Mouse (Mus musculus) macrophage (primary cell): Measurements from ENCODE around the gene Gm45713. TPM values are rescaled to one million over a fixed set of nuclear protein-coding genes. Genes with fewer than 3 reads are reported as not detected.

Experiments
- H3K27ac ChIP-seq: fragments of 350-480 bp; formaldehyde crosslinking; 2 replicates; pipeline ENCODE4 v1.9.0; 2021
- H3K36me3 ChIP-seq: fragments of 350-480 bp; formaldehyde crosslinking; 2 replicates; pipeline ENCODE4 v1.9.0; 2021; ENCODE audit errors: inconsistent target
- H3K4me3 ChIP-seq: fragments of 350-480 bp; formaldehyde crosslinking; 2 replicates; pipeline ENCODE4 v1.9.0; 2021; ENCODE audit errors: inconsistent target
- H3K79me2 ChIP-seq: fragments of 350-480 bp; formaldehyde crosslinking; 2 replicates; pipeline ENCODE4 v1.9.0; 2021; ENCODE audit errors: inconsistent target
- WGBS: methylation state at CpG from one replicate; pipeline ENCODE4 v1.1.7; 2026; ENCODE audit warnings: inconsistent platforms; ENCODE audit not compliant: missing documents; 5-methylcytosine and 5-hydroxymethylcytosine counted together
- polyA plus RNA-seq: library from polyadenylated mRNA; stranded (reverse); fragments of 250-400 nt; gene quantifications from 3 replicates; pipeline ENCODE4 v1.2.4, GENCODE M21; 2018; ENCODE audit warnings: inconsistent platforms

Gm45713 gene
- polyA plus RNA-seq, 1 experiment from 2014 or later = not detected

DNA sequence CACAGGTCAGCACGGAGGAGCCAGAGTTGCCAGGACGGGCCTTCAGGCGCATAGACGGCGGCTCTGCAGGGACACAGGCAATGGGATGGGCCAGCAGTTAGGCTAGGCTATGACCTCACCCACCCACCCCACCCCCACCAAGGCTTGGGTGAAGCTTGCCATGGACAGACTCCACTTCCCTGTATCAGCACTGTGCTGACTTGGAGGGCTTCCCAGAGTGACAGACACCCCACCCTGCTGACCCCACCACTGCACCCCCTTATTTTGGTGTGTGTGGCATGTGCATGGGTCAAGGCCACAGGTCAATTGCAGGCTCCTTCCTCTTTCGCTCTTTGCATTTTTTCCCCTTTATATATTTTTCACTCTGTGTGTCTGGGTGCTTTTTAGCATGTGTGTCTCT, 40.7 kb downstream of the Gm45713 start:
- H3K4me3 ChIP-seq = no peak overlapping the region
- no peaks in the 10 kb centered on the region; the same call in 1 of the 2 replicates for H3K79me2 ChIP-seq
- H3K27ac ChIP-seq = peak overlapping the region; percentile 60
- no peaks in the 10 kb centered on the region for H3K36me3 ChIP-seq
- WGBS = 67% methylated on average over 6 of the region's 6 CpGs

DNA sequence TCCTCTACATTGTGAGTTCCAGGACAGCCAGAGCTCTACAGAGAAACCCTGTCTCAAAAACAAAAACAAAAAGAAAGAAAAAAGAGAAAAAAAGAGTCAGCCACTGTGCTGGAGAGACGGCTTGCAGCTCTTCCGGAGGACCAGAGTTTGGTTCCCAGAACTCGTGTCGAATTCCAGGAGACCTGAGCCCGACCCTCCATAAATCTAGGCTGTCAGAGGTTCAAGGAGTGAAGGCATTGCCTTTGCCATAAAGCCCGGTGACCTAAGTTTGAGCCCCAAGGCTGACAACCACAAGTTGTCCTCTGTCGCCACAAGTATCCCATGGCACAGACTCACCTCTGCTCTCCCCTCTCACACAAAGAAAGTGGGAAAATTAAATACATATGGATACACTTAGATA, 41.9 kb downstream of the Gm45713 start:
- 89% methylated on average over 7 of the region's 7 CpGs for WGBS
- no peaks in the 10 kb centered on the region for H3K36me3 ChIP-seq
- no peak overlapping the region for H3K27ac ChIP-seq
- no peaks in the 10 kb centered on the region for H3K79me2 ChIP-seq
- H3K4me3 ChIP-seq = no peak overlapping the region

DNA sequence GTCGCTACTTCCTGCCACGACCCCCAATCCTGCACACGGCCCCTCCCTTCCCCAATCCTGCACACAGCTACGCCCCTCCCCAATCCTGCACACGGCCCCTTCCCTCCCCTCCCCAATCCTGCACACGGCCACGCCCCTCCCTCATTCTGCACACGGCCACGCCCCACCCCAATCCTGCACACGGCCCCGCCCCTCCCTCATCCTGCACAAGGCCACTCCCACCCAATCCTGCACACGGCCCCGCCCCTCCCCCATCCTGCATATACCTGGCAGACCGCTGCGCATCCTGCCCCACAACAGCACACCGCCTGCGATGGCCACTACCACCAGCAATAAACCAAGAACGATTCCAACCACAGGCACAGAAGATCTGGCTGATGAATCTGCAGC, 42.5 kb downstream of the Gm45713 start:
- Histone ChIP-seq H3K36me3 (no peaks in the 10 kb centered on the region), H3K27ac (no peak overlapping the region), H3K4me3 (no peak overlapping the region), H3K79me2 (no peaks in the 10 kb centered on the region)
- 69% methylated on average over 17 of the region's 18 CpGs for WGBS

- 86% methylated on average over 12 of the region's 12 CpGs for WGBS
- Histone ChIP-seq H3K36me3 (no peaks in the 10 kb centered on the region), H3K4me3 (no peak overlapping the region), H3K27ac (no peak overlapping the region), H3K79me2 (no peaks in the 10 kb centered on the region)
Observed at GRCm38 (mm10) chr7:45092828-45093515, 43.1 kb downstream of the Gm45713 start.

DNA sequence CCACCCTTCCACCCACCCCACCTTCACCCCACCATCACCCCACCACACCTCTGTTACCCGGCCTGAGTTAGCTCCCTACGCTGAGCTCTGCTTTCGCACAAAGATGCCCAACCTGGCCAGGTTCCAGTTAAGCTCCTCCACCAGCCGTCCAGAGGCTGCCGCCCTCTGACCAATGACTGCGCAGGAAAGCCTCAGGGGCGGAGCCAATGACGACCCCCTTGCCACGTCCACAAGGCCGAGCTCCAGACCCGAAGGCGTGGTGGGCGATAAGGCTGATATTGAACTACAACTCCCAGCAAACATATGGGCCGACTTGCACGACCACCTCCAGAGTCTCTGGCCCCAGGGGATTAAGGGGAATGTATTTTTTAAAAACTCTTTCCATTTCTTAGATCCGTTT, 44.0 kb downstream of the Gm45713 start, which contains the start of gene Rcn3:
TSS of gene Rcn3 (minus strand) at position 174 of the 400 bp plus-strand sequence.
- H3K27ac ChIP-seq = no peak within 1 kb of the TSS
- H3K4me3 ChIP-seq = no peak within 1 kb of the TSS
- no peaks in the 10 kb centered on the region for H3K36me3 ChIP-seq
- no peaks in the 10 kb centered on the region for H3K79me2 ChIP-seq
- WGBS = 21% methylated on average over 16 of the region's 16 CpGs

- H3K4me3 ChIP-seq = no peak overlapping the region
- H3K79me2 ChIP-seq = no peaks in the 10 kb centered on the region
- H3K36me3 ChIP-seq = no peaks in the 10 kb centered on the region
- WGBS = 28% methylated on average over 35 of the region's 35 CpGs
- no peak overlapping the region for H3K27ac ChIP-seq
Observed at GRCm38 (mm10) chr7:45091001-45091990, 44.7 kb downstream of the Gm45713 start.

- no peaks in the 10 kb centered on the region for H3K36me3 ChIP-seq
- 72% methylated on average over 12 of the region's 13 CpGs for WGBS
- no peak overlapping the region for H3K4me3 ChIP-seq
- no peak overlapping the region for H3K27ac ChIP-seq
- no peaks in the 10 kb centered on the region for H3K79me2 ChIP-seq
Observed at GRCm38 (mm10) chr7:45090251-45090977, 45.6 kb downstream of the Gm45713 start.

GRCm38 (mm10) chr7:45088597-45088996, 47.4 kb downstream of the Gm45713 start:
- 93% methylated on average over 10 of the region's 17 CpGs for WGBS
- H3K79me2 ChIP-seq = no peaks in the 10 kb centered on the region
- H3K4me3 ChIP-seq = no peak overlapping the region
- H3K36me3 ChIP-seq = no peaks in the 10 kb centered on the region
- H3K27ac ChIP-seq = no peak overlapping the region

DNA sequence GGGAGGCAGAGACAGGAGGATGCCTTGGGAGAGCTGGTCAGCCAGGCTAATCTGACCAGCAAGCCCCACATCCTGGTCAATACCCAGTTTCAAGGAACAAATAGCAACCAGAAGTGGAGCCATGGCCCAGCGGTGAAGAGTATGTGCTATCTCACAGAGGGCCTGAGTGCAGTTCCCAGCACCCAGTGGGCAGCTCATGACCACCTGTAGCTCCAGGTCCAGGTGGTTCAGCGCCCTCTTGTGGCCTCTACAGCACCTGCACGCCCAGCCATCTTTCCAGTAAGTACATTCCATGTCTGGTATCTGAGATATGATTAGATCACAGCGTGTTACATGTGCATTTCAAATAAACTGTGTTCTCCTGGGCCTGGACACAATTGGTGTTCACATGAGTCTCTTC, 49.9 kb downstream of the Gm45713 start:
- no peaks in the 10 kb centered on the region for H3K79me2 ChIP-seq
- H3K36me3 ChIP-seq = no peaks in the 10 kb centered on the region
- no peak overlapping the region for H3K27ac ChIP-seq
- 89% methylated on average over 4 of the region's 4 CpGs for WGBS
- H3K4me3 ChIP-seq = no peak overlapping the region

- peak overlapping the region; percentile 94 for H3K27ac ChIP-seq
- H3K36me3 ChIP-seq = no peaks in the 10 kb centered on the region
- 42% methylated on average over 22 of the region's 22 CpGs for WGBS
- H3K4me3 ChIP-seq = peak overlapping the region; percentile 61
- H3K79me2 ChIP-seq = no peaks in the 10 kb centered on the region
Observed at GRCm38 (mm10) chr7:45083300-45083890, 52.6 kb downstream of the Gm45713 start.

DNA sequence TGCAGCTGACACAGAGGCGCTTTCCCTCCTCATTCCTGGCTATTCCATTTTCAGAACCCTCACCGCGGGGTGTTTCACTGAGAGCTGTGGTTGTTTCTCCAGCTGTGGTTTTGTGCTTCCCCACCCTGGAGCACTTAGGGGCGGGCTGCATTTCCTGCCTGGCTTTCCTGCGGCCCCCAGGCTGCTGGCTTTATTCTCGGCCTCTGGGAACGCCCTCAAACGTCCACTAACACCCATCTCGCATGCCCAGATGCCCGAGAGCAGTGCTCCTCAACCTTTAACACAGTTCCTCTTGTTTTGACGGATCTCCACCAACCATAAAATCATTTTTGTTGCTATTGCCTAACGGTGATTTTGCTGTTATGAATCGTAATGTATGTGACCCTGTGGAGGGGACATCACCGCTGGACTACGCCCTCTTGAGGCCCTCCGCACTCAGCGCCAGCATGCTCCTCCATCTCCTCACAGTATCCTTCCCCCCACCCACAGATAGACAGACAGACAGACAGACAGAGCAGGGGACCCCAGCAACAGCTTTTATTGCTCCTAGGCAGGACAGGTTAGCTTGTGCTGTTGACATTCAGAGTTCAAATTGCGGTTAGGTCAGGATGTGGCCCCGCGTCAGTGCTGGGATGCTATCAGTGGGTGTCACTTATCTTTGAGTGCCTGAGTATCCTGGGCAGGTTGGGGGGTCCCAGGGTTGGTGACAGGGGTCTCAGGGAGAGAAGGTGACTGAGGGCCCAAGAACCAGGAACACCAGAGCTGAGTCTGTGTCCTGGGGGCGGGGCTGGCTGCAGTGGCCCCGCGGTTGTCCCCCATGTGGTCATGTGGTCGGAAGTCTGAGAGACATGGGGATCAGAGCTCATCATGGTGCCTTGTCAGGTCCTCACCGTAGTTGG, 53.4 kb downstream of the Gm45713 start:
- H3K36me3 ChIP-seq = peaks cover 3% of the 10 kb centered on the region; the same call in 1 of the 2 replicates
- H3K4me3 ChIP-seq = peak overlapping the region; percentile 61
- H3K27ac ChIP-seq = peak overlapping the region; percentile 94
- 2% methylated on average over 24 of the region's 25 CpGs for WGBS
- no peaks in the 10 kb centered on the region for H3K79me2 ChIP-seq

DNA sequence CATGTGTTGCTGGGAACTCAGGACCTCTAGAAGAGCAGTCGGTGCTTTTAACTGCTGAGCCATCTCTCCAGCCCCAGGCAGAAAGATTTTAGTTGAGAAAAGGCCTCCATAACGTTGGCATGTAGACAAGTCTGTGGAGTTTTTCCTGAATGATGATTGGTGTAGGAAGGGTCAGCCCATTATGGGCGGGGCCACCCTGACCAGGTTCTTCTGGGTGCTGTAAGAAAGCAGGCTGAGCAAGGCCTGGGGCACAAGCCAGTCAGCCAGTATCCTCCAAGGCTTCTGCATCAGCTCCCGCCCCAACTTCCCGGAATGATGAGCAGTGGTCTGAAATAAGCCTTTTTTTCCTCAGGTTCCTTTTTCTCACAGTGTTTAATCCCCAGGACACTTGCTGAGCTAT, 55.0 kb downstream of the Gm45713 start:
- Histone ChIP-seq H3K4me3 (no peak overlapping the region), H3K36me3 (peaks cover 19% of the 10 kb centered on the region; the same call in 1 of the 2 replicates), H3K79me2 (no peaks in the 10 kb centered on the region), H3K27ac (peak overlapping the region; percentile 94)
- WGBS = 88% methylated on average over 5 of the region's 5 CpGs

GRCm38 (mm10) chr7:45079856-45080255, 56.2 kb downstream of the Gm45713 start:
- WGBS = 4% methylated on average over 10 of the region's 10 CpGs

More at GRCm38 (mm10) chr7:45079856-45080255, 56.2 kb downstream of the Gm45713 start:
- Histone ChIP-seq H3K27ac (no peak overlapping the region), H3K36me3 (peaks cover 22% of the 10 kb centered on the region; the same call in 1 of the 2 replicates), H3K4me3 (no peak overlapping the region), H3K79me2 (no peaks in the 10 kb centered on the region)
